Mouse (Mus musculus): ENCODE data around the gene Nfya. TPM values are rescaled to one million over a fixed set of nuclear protein-coding genes. Genes with fewer than 3 reads are reported as not detected.
"Not testable (repeated sequence)": the region's sequence is repeated elsewhere in the genome, so short reads cannot be mapped to it uniquely, and the experiment has no call there.

The Nfya gene
- polyA plus RNA-seq, 1 experiment from 2014 or later = 19.7 TPM

GRCm38 (mm10) chr17:48360462-48360861, 49.2 kb downstream of the Nfya start:
- Histone ChIP-seq H3K4me3 (replicated peaks) (no peak overlapping the region), H3K4me2 (no peak overlapping the region), H3K27me3 (no peaks in the 10 kb centered on the region), H3K27ac (no peak overlapping the region), H3K9ac (replicated peaks) (no peak overlapping the region), H3K4me1 (replicated peaks) (no peaks in the 10 kb centered on the region), H3K36me3 (no peaks in the 10 kb centered on the region), H3K9me3 (no peaks in the 10 kb centered on the region)
- 77% methylated on average over 4 of the region's 4 CpGs for WGBS
- ATAC-seq (ENCODE audit: insufficient number of reproducible peaks, insufficient read depth, low FRiP score, low TSS enrichment, low read depth) = no peak

- Histone ChIP-seq H3K4me3 (replicated peaks) (no peak within 1 kb of the TSS), H3K27me3 (no peaks in the 10 kb centered on the region), H3K9me3 (no peaks in the 10 kb centered on the region), H3K9ac (replicated peaks) (no peak within 1 kb of the TSS), H3K27ac (no peak within 1 kb of the TSS), H3K36me3 (no peaks in the 10 kb centered on the region), H3K4me2 (no peak within 1 kb of the TSS), H3K4me1 (replicated peaks) (no peaks in the 10 kb centered on the region)
- no peak for ATAC-seq (ENCODE audit: insufficient number of reproducible peaks, insufficient read depth, low FRiP score, low TSS enrichment, low read depth)
- 78% methylated on average over 7 of the region's 7 CpGs for WGBS
These were observed 50.1 kb downstream of the Nfya start, which contains the start of gene Treml1 for GRCm38 (mm10) chr17:48359616-48360015. Treml1 (plus strand) TSS chr17:48359916.

GRCm38 (mm10) chr17:48357892-48358291, 51.8 kb downstream of the Nfya start:
- H3K27ac ChIP-seq = no peak overlapping the region
- no peaks in the 10 kb centered on the region for H3K36me3 ChIP-seq
- no peak overlapping the region for H3K4me2 ChIP-seq
- no peaks in the 10 kb centered on the region for H3K27me3 ChIP-seq
- no peak overlapping the region for H3K4me3 ChIP-seq (replicated peaks)
- ATAC-seq (ENCODE audit: insufficient number of reproducible peaks, insufficient read depth, low FRiP score, low TSS enrichment, low read depth) = no peak
- H3K9me3 ChIP-seq = no peaks in the 10 kb centered on the region
- no peaks in the 10 kb centered on the region for H3K4me1 ChIP-seq (replicated peaks)
- H3K9ac ChIP-seq (replicated peaks) = no peak overlapping the region
- WGBS = 42% methylated on average over 2 of the region's 2 CpGs

GRCm38 (mm10) chr17:48355822-48356221, 53.9 kb downstream of the Nfya start:
- Histone ChIP-seq H3K4me2 (no peak overlapping the region), H3K27me3 (no peaks in the 10 kb centered on the region), H3K36me3 (no peaks in the 10 kb centered on the region), H3K4me3 (replicated peaks) (no peak overlapping the region), H3K9ac (replicated peaks) (no peak overlapping the region), H3K9me3 (no peaks in the 10 kb centered on the region), H3K4me1 (replicated peaks) (no peaks in the 10 kb centered on the region), H3K27ac (no peak overlapping the region)
- ATAC-seq (ENCODE audit: insufficient number of reproducible peaks, insufficient read depth, low FRiP score, low TSS enrichment, low read depth) = no peak
- 81% methylated on average over 3 of the region's 3 CpGs for WGBS

GRCm38 (mm10) chr17:48352976-48353375, 56.7 kb downstream of the Nfya start:
- H3K27me3 ChIP-seq; ATAC-seq (ENCODE audit: insufficient number of reproducible peaks, insufficient read depth, low FRiP score, low TSS enrichment, low read depth); H3K4me3 ChIP-seq (replicated peaks); H3K36me3 ChIP-seq; H3K9ac ChIP-seq (replicated peaks); H3K27ac ChIP-seq; H3K4me2 ChIP-seq; H3K9me3 ChIP-seq; H3K4me1 ChIP-seq (replicated peaks): not testable (repeated sequence)
- 81% methylated on average over 7 of the region's 7 CpGs for WGBS

- 70% methylated on average over 5 of the region's 5 CpGs for WGBS
- Histone ChIP-seq H3K4me2 (no peak overlapping the region), H3K9me3 (no peaks in the 10 kb centered on the region), H3K27me3 (peaks cover 7% of the 10 kb centered on the region; the same call in 1 of the 2 replicates), H3K36me3 (no peaks in the 10 kb centered on the region), H3K4me1 (replicated peaks) (no peaks in the 10 kb centered on the region), H3K9ac (replicated peaks) (no peak overlapping the region), H3K27ac (no peak overlapping the region), H3K4me3 (replicated peaks) (no peak overlapping the region)
- ATAC-seq (ENCODE audit: insufficient number of reproducible peaks, insufficient read depth, low FRiP score, low TSS enrichment, low read depth) = no peak
These were observed 59.0 kb downstream of the Nfya start for GRCm38 (mm10) chr17:48350681-48351193.

- ATAC-seq (ENCODE audit: insufficient number of reproducible peaks, insufficient read depth, low FRiP score, low TSS enrichment, low read depth) = no peak
- 81% methylated on average over 2 of the region's 2 CpGs for WGBS
- Histone ChIP-seq H3K27ac (no peak overlapping the region), H3K9me3 (no peaks in the 10 kb centered on the region), H3K4me2 (no peak overlapping the region), H3K36me3 (no peaks in the 10 kb centered on the region), H3K27me3 (peaks cover 7% of the 10 kb centered on the region; the same call in 1 of the 2 replicates), H3K4me3 (replicated peaks) (no peak overlapping the region), H3K4me1 (replicated peaks) (no peaks in the 10 kb centered on the region), H3K9ac (replicated peaks) (no peak overlapping the region)
These were observed 62.4 kb downstream of the Nfya start for GRCm38 (mm10) chr17:48347287-48347686.

- 65% methylated on average over 4 of the region's 4 CpGs for WGBS
- H3K9me3 ChIP-seq = no peaks in the 10 kb centered on the region
- H3K4me3 ChIP-seq (replicated peaks) = no peak overlapping the region
- no peak overlapping the region for H3K4me2 ChIP-seq
- no peak overlapping the region for H3K9ac ChIP-seq (replicated peaks)
- no peak for ATAC-seq (ENCODE audit: insufficient number of reproducible peaks, insufficient read depth, low FRiP score, low TSS enrichment, low read depth)
- H3K4me1 ChIP-seq (replicated peaks) = no peaks in the 10 kb centered on the region
- peaks cover 7% of the 10 kb centered on the region; the same call in 1 of the 2 replicates for H3K27me3 ChIP-seq
- H3K27ac ChIP-seq = no peak overlapping the region
- no peaks in the 10 kb centered on the region for H3K36me3 ChIP-seq
These were observed 62.9 kb downstream of the Nfya start for GRCm38 (mm10) chr17:48346834-48347233.

GRCm38 (mm10) chr17:48346231-48346630, 63.5 kb downstream of the Nfya start, which contains the start of gene Trem2:
Trem2 (plus strand) TSS chr17:48346401.
- no peak for ATAC-seq (ENCODE audit: insufficient number of reproducible peaks, insufficient read depth, low FRiP score, low TSS enrichment, low read depth)
- Histone ChIP-seq H3K27me3 (peaks cover 7% of the 10 kb centered on the region; the same call in 1 of the 2 replicates), H3K9ac (replicated peaks) (no peak within 1 kb of the TSS), H3K36me3 (no peaks in the 10 kb centered on the region), H3K4me3 (replicated peaks) (no peak within 1 kb of the TSS), H3K9me3 (no peaks in the 10 kb centered on the region), H3K27ac (no peak within 1 kb of the TSS), H3K4me1 (replicated peaks) (no peaks in the 10 kb centered on the region), H3K4me2 (no peak within 1 kb of the TSS)
- 70% methylated on average over 5 of the region's 5 CpGs for WGBS

- H3K36me3 ChIP-seq = no peaks in the 10 kb centered on the region
- ATAC-seq (ENCODE audit: insufficient number of reproducible peaks, insufficient read depth, low FRiP score, low TSS enrichment, low read depth) = no peak
These were observed 63.9 kb downstream of the Nfya start for GRCm38 (mm10) chr17:48345824-48346223.

GRCm38 (mm10) chr17:48343065-48343464, 66.6 kb downstream of the Nfya start:
- WGBS = 87% methylated on average over 2 of the region's 2 CpGs

More at GRCm38 (mm10) chr17:48345824-48346223, 63.9 kb downstream of the Nfya start:
- no peak overlapping the region for H3K27ac ChIP-seq
- H3K9ac ChIP-seq (replicated peaks) = no peak overlapping the region
- 82% methylated on average over 4 of the region's 4 CpGs for WGBS
- H3K4me3 ChIP-seq (replicated peaks) = no peak overlapping the region
- no peak overlapping the region for H3K4me2 ChIP-seq
- no peaks in the 10 kb centered on the region for H3K9me3 ChIP-seq
- no peaks in the 10 kb centered on the region for H3K4me1 ChIP-seq (replicated peaks)
- H3K27me3 ChIP-seq = peaks cover 7% of the 10 kb centered on the region; the same call in 1 of the 2 replicates

GRCm38 (mm10) chr17:48341947-48342346, 67.8 kb downstream of the Nfya start:
- no peak for ATAC-seq (ENCODE audit: insufficient number of reproducible peaks, insufficient read depth, low FRiP score, low TSS enrichment, low read depth)
- H3K9ac ChIP-seq (replicated peaks) = no peak overlapping the region
- WGBS = 79% methylated on average over 3 of the region's 3 CpGs

More at GRCm38 (mm10) chr17:48343065-48343464, 66.6 kb downstream of the Nfya start:
- no peak overlapping the region for H3K9ac ChIP-seq (replicated peaks)
- no peak overlapping the region for H3K4me2 ChIP-seq
- H3K4me1 ChIP-seq (replicated peaks) = no peaks in the 10 kb centered on the region
- H3K9me3 ChIP-seq = no peaks in the 10 kb centered on the region
- H3K36me3 ChIP-seq = no peaks in the 10 kb centered on the region
- ATAC-seq (ENCODE audit: insufficient number of reproducible peaks, insufficient read depth, low FRiP score, low TSS enrichment, low read depth) = no peak
- peaks cover 7% of the 10 kb centered on the region; the same call in 1 of the 2 replicates for H3K27me3 ChIP-seq
- no peak overlapping the region for H3K27ac ChIP-seq
- no peak overlapping the region for H3K4me3 ChIP-seq (replicated peaks)

More at GRCm38 (mm10) chr17:48341947-48342346, 67.8 kb downstream of the Nfya start:
- H3K36me3 ChIP-seq = no peaks in the 10 kb centered on the region
- no peaks in the 10 kb centered on the region for H3K4me1 ChIP-seq (replicated peaks)
- H3K4me2 ChIP-seq = no peak overlapping the region
- H3K27ac ChIP-seq = no peak overlapping the region
- H3K27me3 ChIP-seq = peaks cover 7% of the 10 kb centered on the region; the same call in 1 of the 2 replicates
- no peak overlapping the region for H3K4me3 ChIP-seq (replicated peaks)
- no peaks in the 10 kb centered on the region for H3K9me3 ChIP-seq

Measured in limb, embryonic 12.5 days (tissue).